Mouse (Mus musculus): ENCODE measurements at regions not wholly inside any gene's neighbourhood (a gene's known extent, or its start where the extent isn't known, plus 50 kb on each side); places are given as distances from the start of the nearest gene placed in this dataset.

DNA sequence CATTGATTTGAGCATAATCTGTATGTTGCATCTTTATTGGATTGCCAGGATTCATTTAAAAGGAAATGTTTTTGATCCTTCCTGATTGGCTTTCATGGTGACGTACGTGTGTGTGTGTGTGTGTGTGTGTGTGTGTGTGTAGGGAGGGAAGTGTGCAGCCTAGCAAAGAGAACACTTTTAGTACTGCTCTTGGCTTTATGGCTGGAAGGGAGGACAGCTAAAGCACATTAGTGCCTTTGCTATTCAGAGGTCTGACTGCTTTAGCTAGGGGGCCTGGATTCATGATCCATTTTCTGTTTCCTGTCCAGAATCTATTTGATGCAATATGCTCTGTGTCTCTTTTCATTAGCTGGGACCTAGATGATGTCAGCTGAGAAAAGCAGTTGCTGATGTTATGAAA is 155.6 kb upstream of the Itga1 start:
- no peak overlapping the region for H3K4me3 ChIP-seq
- no peak overlapping the region for H3K27ac ChIP-seq
- no peaks in the 10 kb centered on the region for H3K27me3 ChIP-seq (ENCODE audit: poor library complexity, severe bottlenecking)
- no peak for DNase-seq (ENCODE audit: extremely low spot score, low spot score)
- H3K9me3 ChIP-seq, result no peaks in the 10 kb centered on the region
- 81% methylated on average over 2 of the region's 2 CpGs for WGBS
- no peaks in the 10 kb centered on the region for H3K36me3 ChIP-seq (replicated peaks)
- peaks cover 3% of the 10 kb centered on the region; the same call in 1 of the 2 replicates for H3K4me1 ChIP-seq

DNA sequence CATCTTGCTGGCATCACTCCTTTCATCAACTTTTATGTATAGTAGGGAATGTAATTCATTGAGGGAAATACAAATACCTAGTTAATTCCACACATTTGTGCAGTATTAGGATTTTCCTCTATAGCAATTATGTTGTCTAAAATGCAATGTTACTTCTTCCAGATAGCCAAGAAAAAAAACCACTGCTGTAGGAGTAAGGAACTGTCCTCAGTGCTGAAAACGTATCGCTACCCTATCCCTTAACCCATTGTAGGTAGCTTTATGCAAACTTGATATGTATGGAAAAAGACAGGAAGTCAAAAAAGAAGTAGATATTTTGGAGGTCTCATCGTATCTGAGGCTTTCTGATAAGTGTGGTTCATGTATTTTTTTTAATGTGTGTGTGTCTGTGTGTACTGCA is 150.8 kb upstream of the Itga1 start:
- H3K27me3 ChIP-seq (ENCODE audit: poor library complexity, severe bottlenecking), result no peaks in the 10 kb centered on the region
- no peaks in the 10 kb centered on the region for H3K9me3 ChIP-seq
- peaks cover 3% of the 10 kb centered on the region; the same call in 1 of the 2 replicates for H3K4me1 ChIP-seq
- 55% methylated on average over 3 of the region's 3 CpGs for WGBS
- H3K4me3 ChIP-seq, result no peak overlapping the region
- no peak for DNase-seq (ENCODE audit: extremely low spot score, low spot score)
- no peak overlapping the region for H3K27ac ChIP-seq
- H3K36me3 ChIP-seq (replicated peaks), result no peaks in the 10 kb centered on the region

DNA sequence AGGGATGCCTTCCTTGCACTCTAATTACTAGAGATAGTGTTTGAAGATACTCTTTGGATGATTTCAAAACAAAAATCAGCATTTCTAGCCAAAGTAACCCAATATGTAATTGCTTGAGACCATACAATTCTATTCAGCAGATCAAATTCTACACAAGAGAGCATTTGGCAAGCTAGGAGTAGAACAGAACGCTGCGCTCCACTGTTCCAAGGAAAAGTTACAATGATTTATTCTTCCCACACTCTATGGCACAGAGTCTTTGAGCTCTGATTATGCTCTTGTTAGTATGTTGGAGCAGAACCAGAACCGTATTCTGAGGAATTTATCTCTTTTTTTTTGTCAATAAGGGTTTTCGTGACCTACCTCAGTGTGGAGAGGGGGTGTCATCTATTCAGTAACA is 130.2 kb upstream of the Itga1 start:
- H3K4me1 ChIP-seq, result peaks cover 7% of the 10 kb centered on the region; the same call in 1 of the 2 replicates
- WGBS, result 87% methylated on average over 4 of the region's 4 CpGs
- peaks cover 7% of the 10 kb centered on the region; the same call in 1 of the 2 replicates for H3K27me3 ChIP-seq (ENCODE audit: poor library complexity, severe bottlenecking)
- no peaks in the 10 kb centered on the region for H3K9me3 ChIP-seq
- H3K36me3 ChIP-seq (replicated peaks), result no peaks in the 10 kb centered on the region
- no peak overlapping the region for H3K4me3 ChIP-seq
- H3K27ac ChIP-seq, result no peak overlapping the region
- DNase-seq (ENCODE audit: extremely low spot score, low spot score), result no peak

GRCm38 (mm10) chr13:115230494-115230893 is 128.7 kb upstream of the Itga1 start:
- DNase-seq (ENCODE audit: extremely low spot score, low spot score), result peak; percentile 46
- H3K27ac ChIP-seq, result no peak overlapping the region
- 30% methylated on average over 13 of the region's 13 CpGs for WGBS

GRCm38 (mm10) chr13:115226824-115227223 is 125.1 kb upstream of the Itga1 start:
- Histone ChIP-seq H3K36me3 (replicated peaks) (no peaks in the 10 kb centered on the region), H3K9me3 (no peaks in the 10 kb centered on the region), H3K4me1 (peaks cover 13% of the 10 kb centered on the region; the same call in 1 of the 2 replicates), H3K27me3 (ENCODE audit: poor library complexity, severe bottlenecking) (peaks cover 11% of the 10 kb centered on the region; the same call in 1 of the 2 replicates), H3K27ac (no peak overlapping the region), H3K4me3 (no peak overlapping the region)
- DNase-seq (ENCODE audit: extremely low spot score, low spot score), result no peak
- WGBS, result 49% methylated on average over 6 of the region's 6 CpGs

More at GRCm38 (mm10) chr13:115230494-115230893, 128.7 kb upstream of the Itga1 start:
- Histone ChIP-seq H3K4me1 (peaks cover 13% of the 10 kb centered on the region; the same call in 1 of the 2 replicates), H3K36me3 (replicated peaks) (no peaks in the 10 kb centered on the region), H3K27me3 (ENCODE audit: poor library complexity, severe bottlenecking) (peaks cover 7% of the 10 kb centered on the region; the same call in 1 of the 2 replicates), H3K4me3 (no peak overlapping the region), H3K9me3 (no peaks in the 10 kb centered on the region)

DNA sequence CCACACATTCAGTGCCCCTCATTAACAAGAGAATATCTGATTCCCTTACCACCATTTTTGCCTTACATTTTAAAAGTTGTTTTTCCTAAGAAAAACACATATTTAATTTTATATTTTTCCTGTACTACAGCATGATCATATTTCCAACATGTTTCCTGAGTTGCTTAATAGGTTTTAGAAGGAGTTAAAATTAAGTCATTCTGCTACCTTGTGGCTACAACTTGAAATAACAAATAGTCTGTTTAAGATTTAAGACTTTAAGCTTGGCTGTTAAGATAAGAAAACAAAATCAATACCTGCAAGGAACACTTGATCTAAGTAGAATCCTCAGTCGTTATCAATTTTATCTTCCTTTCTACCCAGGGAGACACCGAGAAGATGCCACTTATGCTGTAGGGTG is 117.9 kb upstream of the Itga1 start:
- Histone ChIP-seq H3K9me3 (no peaks in the 10 kb centered on the region), H3K4me1 (no peaks in the 10 kb centered on the region), H3K27ac (no peak overlapping the region), H3K4me3 (no peak overlapping the region), H3K27me3 (ENCODE audit: poor library complexity, severe bottlenecking) (no peaks in the 10 kb centered on the region), H3K36me3 (replicated peaks) (no peaks in the 10 kb centered on the region)
- no peak for DNase-seq (ENCODE audit: extremely low spot score, low spot score)
- 83% methylated on average over 2 of the region's 2 CpGs for WGBS

GRCm38 (mm10) chr13:115211285-115211684 is 109.5 kb upstream of the Itga1 start:
- no peaks in the 10 kb centered on the region for H3K9me3 ChIP-seq
- no peaks in the 10 kb centered on the region for H3K4me1 ChIP-seq
- no peak overlapping the region for H3K27ac ChIP-seq
- DNase-seq (ENCODE audit: extremely low spot score, low spot score), result no peak
- H3K4me3 ChIP-seq, result no peak overlapping the region
- WGBS, result 91% methylated on average over 3 of the region's 3 CpGs
- H3K36me3 ChIP-seq (replicated peaks), result no peaks in the 10 kb centered on the region
- H3K27me3 ChIP-seq (ENCODE audit: poor library complexity, severe bottlenecking), result no peaks in the 10 kb centered on the region

- Histone ChIP-seq H3K9me3 (no peaks in the 10 kb centered on the region), H3K27ac (no peak overlapping the region)
- 87% methylated on average over 10 of the region's 10 CpGs for WGBS
Observed at GRCm38 (mm10) chr13:115210643-115211208, 109.0 kb upstream of the Itga1 start.

GRCm38 (mm10) chr13:115209402-115210192 is 107.8 kb upstream of the Itga1 start:
- WGBS, result 91% methylated on average over 3 of the region's 3 CpGs
- no peaks in the 10 kb centered on the region for H3K4me1 ChIP-seq
- H3K27me3 ChIP-seq (ENCODE audit: poor library complexity, severe bottlenecking), result no peaks in the 10 kb centered on the region
- no peak for DNase-seq (ENCODE audit: extremely low spot score, low spot score)
- no peaks in the 10 kb centered on the region for H3K9me3 ChIP-seq
- H3K27ac ChIP-seq, result no peak overlapping the region
- H3K4me3 ChIP-seq, result no peak overlapping the region
- H3K36me3 ChIP-seq (replicated peaks), result no peaks in the 10 kb centered on the region

More at GRCm38 (mm10) chr13:115210643-115211208, 109.0 kb upstream of the Itga1 start:
- Histone ChIP-seq H3K36me3 (replicated peaks) (no peaks in the 10 kb centered on the region), H3K4me3 (no peak overlapping the region), H3K4me1 (no peaks in the 10 kb centered on the region), H3K27me3 (ENCODE audit: poor library complexity, severe bottlenecking) (no peaks in the 10 kb centered on the region)
- no peak for DNase-seq (ENCODE audit: extremely low spot score, low spot score)

DNA sequence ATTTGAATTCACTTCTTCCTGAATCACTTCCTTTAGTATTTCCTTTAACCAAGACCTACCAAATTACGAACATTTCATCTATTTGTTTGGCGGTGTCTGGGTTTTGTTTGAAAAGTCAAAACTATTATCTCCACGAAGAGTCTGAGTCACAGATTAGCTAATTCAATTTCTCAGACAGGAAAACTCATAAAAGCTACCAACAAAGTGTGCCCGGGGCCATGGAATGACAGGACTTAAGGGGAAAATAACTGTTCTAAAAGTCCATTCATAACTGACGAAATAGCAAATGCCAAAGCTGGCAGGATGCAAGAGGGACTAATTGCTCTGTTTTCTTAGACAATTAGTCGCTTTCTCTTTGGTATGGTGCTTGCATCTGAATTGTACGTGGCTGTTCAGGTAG is 105.0 kb upstream of the Itga1 start:
- H3K27me3 ChIP-seq (ENCODE audit: poor library complexity, severe bottlenecking), result no peaks in the 10 kb centered on the region
- H3K4me3 ChIP-seq, result no peak overlapping the region
- H3K4me1 ChIP-seq, result no peaks in the 10 kb centered on the region
- WGBS, result 81% methylated on average over 7 of the region's 7 CpGs
- H3K36me3 ChIP-seq (replicated peaks), result no peaks in the 10 kb centered on the region
- no peak overlapping the region for H3K27ac ChIP-seq
- no peaks in the 10 kb centered on the region for H3K9me3 ChIP-seq
- no peak for DNase-seq (ENCODE audit: extremely low spot score, low spot score)

DNA sequence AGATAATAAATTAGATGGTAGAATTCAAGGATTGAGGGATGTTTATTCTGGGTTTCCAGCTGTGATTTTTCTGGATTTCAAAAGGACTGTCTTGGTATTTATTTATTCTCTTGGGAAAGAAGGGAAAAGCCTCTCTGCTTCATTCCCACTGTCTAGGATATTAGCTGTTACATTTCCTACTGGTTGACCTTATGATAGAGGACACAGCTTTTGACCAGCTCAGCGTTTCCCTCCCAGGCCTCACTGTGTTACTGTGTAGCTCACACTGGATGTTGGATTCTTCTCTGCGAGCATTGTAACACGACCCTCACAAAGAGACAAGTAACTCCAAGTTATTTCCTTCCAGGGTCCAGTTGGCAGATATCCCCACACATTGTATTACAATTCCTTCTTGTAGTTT is 97.4 kb upstream of the Itga1 start:
- H3K4me1 ChIP-seq, result no peaks in the 10 kb centered on the region
- no peaks in the 10 kb centered on the region for H3K36me3 ChIP-seq (replicated peaks)
- no peak overlapping the region for H3K27ac ChIP-seq
- no peaks in the 10 kb centered on the region for H3K9me3 ChIP-seq
- WGBS, result 73% methylated on average over 3 of the region's 3 CpGs
- no peak for DNase-seq (ENCODE audit: extremely low spot score, low spot score)
- H3K4me3 ChIP-seq, result no peak overlapping the region
- H3K27me3 ChIP-seq (ENCODE audit: poor library complexity, severe bottlenecking), result no peaks in the 10 kb centered on the region

- no peaks in the 10 kb centered on the region for H3K36me3 ChIP-seq (replicated peaks)
- H3K9me3 ChIP-seq, result no peaks in the 10 kb centered on the region
- no peaks in the 10 kb centered on the region for H3K27me3 ChIP-seq (ENCODE audit: poor library complexity, severe bottlenecking)
- H3K27ac ChIP-seq, result no peak overlapping the region
- WGBS, result 82% methylated on average over 2 of the region's 2 CpGs
- DNase-seq (ENCODE audit: extremely low spot score, low spot score), result no peak
- H3K4me1 ChIP-seq, result peaks cover 8% of the 10 kb centered on the region
- no peak overlapping the region for H3K4me3 ChIP-seq
Observed at GRCm38 (mm10) chr13:115188066-115188465, 86.3 kb upstream of the Itga1 start.

GRCm38 (mm10) chr13:115187356-115187755 is 85.6 kb upstream of the Itga1 start:
- no peak overlapping the region for H3K4me3 ChIP-seq
- no peak for DNase-seq (ENCODE audit: extremely low spot score, low spot score)
- no peaks in the 10 kb centered on the region for H3K27me3 ChIP-seq (ENCODE audit: poor library complexity, severe bottlenecking)
- WGBS, result 94% methylated on average over 3 of the region's 3 CpGs
- no peak overlapping the region for H3K27ac ChIP-seq
- no peaks in the 10 kb centered on the region for H3K36me3 ChIP-seq (replicated peaks)
- H3K4me1 ChIP-seq, result peaks cover 8% of the 10 kb centered on the region
- no peaks in the 10 kb centered on the region for H3K9me3 ChIP-seq
